Mouse (Mus musculus): ENCODE data around the gene Vps37b. TPM values are rescaled to one million over a fixed set of nuclear protein-coding genes. Genes with fewer than 3 reads are reported as not detected.

The Vps37b gene
- polyA plus RNA-seq, 1 experiment from 2014 or later = 52.3 TPM

GRCm38 (mm10) chr5:123996695-123997094 is 35.4 kb downstream of the Vps37b start:
- H3K4me1 ChIP-seq (ENCODE audit: control insufficient read depth, insufficient read depth, low read length) = no peaks in the 10 kb centered on the region
- H3K9ac ChIP-seq (ENCODE audit: low read length) = no peak overlapping the region
- no peaks in the 10 kb centered on the region for H3K9me3 ChIP-seq (ENCODE audit: control insufficient read depth, low read length)
- ATAC-seq (ENCODE audit: insufficient read depth, low FRiP score, low TSS enrichment) (no peak), DNase-seq (ENCODE audit: low spot score) (no peak)
- H3K27me3 ChIP-seq (ENCODE audit: control insufficient read depth, insufficient read depth, low read length) = no peaks in the 10 kb centered on the region
- H3K27ac ChIP-seq (ENCODE audit: low read depth, low read length) = no peak overlapping the region
- 89% methylated on average over 14 of the region's 14 CpGs for WGBS
- no peak overlapping the region for H3K4me2 ChIP-seq (ENCODE audit: low read depth)
- H3K36me3 ChIP-seq (ENCODE audit: control insufficient read depth, insufficient read depth, low read length) = no peaks in the 10 kb centered on the region
- no peak overlapping the region for H3K4me3 ChIP-seq (ENCODE audit: low read depth, low read length)

GRCm38 (mm10) chr5:123996194-123996593 is 35.9 kb downstream of the Vps37b start:
- no peak for DNase-seq (ENCODE audit: low spot score)
- Histone ChIP-seq H3K27ac (ENCODE audit: low read depth, low read length) (no peak overlapping the region), H3K4me3 (ENCODE audit: low read depth, low read length) (no peak overlapping the region), H3K4me1 (ENCODE audit: control insufficient read depth, insufficient read depth, low read length) (peaks cover 3% of the 10 kb centered on the region), H3K9me3 (ENCODE audit: control insufficient read depth, low read length) (no peaks in the 10 kb centered on the region), H3K36me3 (ENCODE audit: control insufficient read depth, insufficient read depth, low read length) (no peaks in the 10 kb centered on the region), H3K27me3 (ENCODE audit: control insufficient read depth, insufficient read depth, low read length) (0 out of 2 replicates have a peak, but pooled peaks cover 2% of the 10 kb centered on the region), H3K4me2 (ENCODE audit: low read depth) (no peak overlapping the region), H3K9ac (ENCODE audit: low read length) (no peak overlapping the region)
- WGBS = 91% methylated on average over 10 of the region's 10 CpGs
- ATAC-seq (ENCODE audit: insufficient read depth, low FRiP score, low TSS enrichment) = no peak

DNA sequence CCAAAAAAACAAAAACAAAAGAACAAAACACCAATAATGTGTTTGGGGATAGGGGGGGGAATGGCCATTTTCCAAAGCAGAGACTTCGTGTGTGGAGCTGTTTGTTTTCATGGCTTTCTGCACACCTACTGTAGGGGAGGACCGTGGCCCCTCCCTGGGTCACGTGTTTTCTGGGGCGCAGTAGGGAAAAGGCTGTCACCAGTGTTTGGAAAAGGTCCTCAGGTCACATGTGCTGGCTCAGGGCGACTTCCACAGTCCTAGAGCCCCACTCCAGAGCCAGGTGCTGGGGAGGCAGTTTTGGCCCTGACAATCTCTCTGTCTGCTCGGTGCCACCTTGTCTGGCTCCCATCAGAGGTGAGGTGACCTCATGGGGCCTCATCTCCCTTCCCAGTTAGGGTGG is 36.7 kb downstream of the Vps37b start:
- H3K4me1 ChIP-seq (ENCODE audit: control insufficient read depth, insufficient read depth, low read length) = peaks cover 9% of the 10 kb centered on the region
- H3K4me3 ChIP-seq (ENCODE audit: low read depth, low read length) = no peak overlapping the region
- H3K4me2 ChIP-seq (ENCODE audit: low read depth) = no peak overlapping the region
- no peak overlapping the region for H3K27ac ChIP-seq (ENCODE audit: low read depth, low read length)
- DNase-seq (ENCODE audit: low spot score) (no peak), ATAC-seq (ENCODE audit: insufficient read depth, low FRiP score, low TSS enrichment) (no peak)
- 0 out of 2 replicates have a peak, but pooled peaks cover 2% of the 10 kb centered on the region for H3K27me3 ChIP-seq (ENCODE audit: control insufficient read depth, insufficient read depth, low read length)
- H3K9me3 ChIP-seq (ENCODE audit: control insufficient read depth, low read length) = no peaks in the 10 kb centered on the region
- H3K9ac ChIP-seq (ENCODE audit: low read length) = no peak overlapping the region
- 75% methylated on average over 6 of the region's 6 CpGs for WGBS
- no peaks in the 10 kb centered on the region for H3K36me3 ChIP-seq (ENCODE audit: control insufficient read depth, insufficient read depth, low read length)

DNA sequence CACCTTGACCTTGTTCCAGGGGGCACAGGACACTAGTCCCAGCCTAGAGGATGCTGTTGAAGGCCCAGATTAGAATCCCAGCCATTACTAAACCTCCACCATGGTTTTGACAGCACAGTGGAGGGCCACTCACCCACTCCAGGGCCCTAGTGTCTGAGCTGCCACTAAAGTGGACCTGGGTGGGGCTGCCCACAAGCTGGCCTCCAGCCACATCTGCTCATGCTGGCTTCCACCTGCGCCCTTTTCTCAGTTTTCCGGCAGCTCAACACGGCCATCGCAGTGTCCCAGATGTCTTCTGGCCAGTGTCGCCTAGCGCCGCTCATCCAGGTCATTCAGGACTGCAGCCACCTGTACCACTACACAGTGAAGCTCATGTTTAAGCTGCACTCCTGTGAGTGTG is 37.6 kb downstream of the Vps37b start:
- H3K9ac ChIP-seq (ENCODE audit: low read length) = no peak overlapping the region
- H3K27ac ChIP-seq (ENCODE audit: low read depth, low read length) = no peak overlapping the region
- H3K9me3 ChIP-seq (ENCODE audit: control insufficient read depth, low read length) = no peaks in the 10 kb centered on the region
- WGBS = 94% methylated on average over 7 of the region's 7 CpGs
- no peak for ATAC-seq (ENCODE audit: insufficient read depth, low FRiP score, low TSS enrichment)
- H3K4me1 ChIP-seq (ENCODE audit: control insufficient read depth, insufficient read depth, low read length) = peaks cover 18% of the 10 kb centered on the region
- no peaks in the 10 kb centered on the region for H3K36me3 ChIP-seq (ENCODE audit: control insufficient read depth, insufficient read depth, low read length)
- no peak for DNase-seq (ENCODE audit: low spot score)
- H3K4me3 ChIP-seq (ENCODE audit: low read depth, low read length) = no peak overlapping the region
- H3K4me2 ChIP-seq (ENCODE audit: low read depth) = no peak overlapping the region
- H3K27me3 ChIP-seq (ENCODE audit: control insufficient read depth, insufficient read depth, low read length) = 0 out of 2 replicates have a peak, but pooled peaks cover 2% of the 10 kb centered on the region

GRCm38 (mm10) chr5:123993263-123994036 is 38.6 kb downstream of the Vps37b start:
- Histone ChIP-seq H3K9ac (ENCODE audit: low read length) (no peak overlapping the region), H3K36me3 (ENCODE audit: control insufficient read depth, insufficient read depth, low read length) (no peaks in the 10 kb centered on the region), H3K27me3 (ENCODE audit: control insufficient read depth, insufficient read depth, low read length) (0 out of 2 replicates have a peak, but pooled peaks cover 2% of the 10 kb centered on the region), H3K4me2 (ENCODE audit: low read depth) (no peak overlapping the region), H3K4me3 (ENCODE audit: low read depth, low read length) (no peak overlapping the region), H3K9me3 (ENCODE audit: control insufficient read depth, low read length) (no peaks in the 10 kb centered on the region), H3K4me1 (ENCODE audit: control insufficient read depth, insufficient read depth, low read length) (peaks cover 22% of the 10 kb centered on the region), H3K27ac (ENCODE audit: low read depth, low read length) (no peak overlapping the region)
- ATAC-seq (ENCODE audit: insufficient read depth, low FRiP score, low TSS enrichment) = no peak
- DNase-seq (ENCODE audit: low spot score) = no peak
- WGBS = 70% methylated on average over 7 of the region's 7 CpGs

- peaks cover 22% of the 10 kb centered on the region for H3K4me1 ChIP-seq (ENCODE audit: control insufficient read depth, insufficient read depth, low read length)
These were observed 39.3 kb downstream of the Vps37b start for GRCm38 (mm10) chr5:123992794-123993193.

GRCm38 (mm10) chr5:123992193-123992637 is 39.9 kb downstream of the Vps37b start:
- Histone ChIP-seq H3K36me3 (ENCODE audit: control insufficient read depth, insufficient read depth, low read length) (no peaks in the 10 kb centered on the region), H3K4me2 (ENCODE audit: low read depth) (no peak overlapping the region), H3K4me3 (ENCODE audit: low read depth, low read length) (no peak overlapping the region), H3K9ac (ENCODE audit: low read length) (no peak overlapping the region), H3K4me1 (ENCODE audit: control insufficient read depth, insufficient read depth, low read length) (peaks cover 22% of the 10 kb centered on the region), H3K27ac (ENCODE audit: low read depth, low read length) (no peak overlapping the region), H3K9me3 (ENCODE audit: control insufficient read depth, low read length) (no peaks in the 10 kb centered on the region), H3K27me3 (ENCODE audit: control insufficient read depth, insufficient read depth, low read length) (0 out of 2 replicates have a peak, but pooled peaks cover 2% of the 10 kb centered on the region)
- 79% methylated on average over 10 of the region's 10 CpGs for WGBS
- ATAC-seq (ENCODE audit: insufficient read depth, low FRiP score, low TSS enrichment) = no peak
- no peak for DNase-seq (ENCODE audit: low spot score)

More at GRCm38 (mm10) chr5:123992794-123993193, 39.3 kb downstream of the Vps37b start:
- peak; percentile 81 for DNase-seq (ENCODE audit: low spot score)
- H3K9me3 ChIP-seq (ENCODE audit: control insufficient read depth, low read length) = no peaks in the 10 kb centered on the region
- H3K27ac ChIP-seq (ENCODE audit: low read depth, low read length) = no peak overlapping the region
- WGBS = 36% methylated on average over 5 of the region's 5 CpGs
- no peak for ATAC-seq (ENCODE audit: insufficient read depth, low FRiP score, low TSS enrichment)
- no peak overlapping the region for H3K4me3 ChIP-seq (ENCODE audit: low read depth, low read length)
- H3K36me3 ChIP-seq (ENCODE audit: control insufficient read depth, insufficient read depth, low read length) = no peaks in the 10 kb centered on the region
- no peak overlapping the region for H3K4me2 ChIP-seq (ENCODE audit: low read depth)
- H3K9ac ChIP-seq (ENCODE audit: low read length) = no peak overlapping the region
- H3K27me3 ChIP-seq (ENCODE audit: control insufficient read depth, insufficient read depth, low read length) = 0 out of 2 replicates have a peak, but pooled peaks cover 2% of the 10 kb centered on the region

GRCm38 (mm10) chr5:123991321-123991720 is 40.7 kb downstream of the Vps37b start:
- no peak overlapping the region for H3K4me3 ChIP-seq (ENCODE audit: low read depth, low read length)
- peaks cover 22% of the 10 kb centered on the region for H3K4me1 ChIP-seq (ENCODE audit: control insufficient read depth, insufficient read depth, low read length)
- WGBS = 82% methylated on average over 6 of the region's 6 CpGs
- DNase-seq (ENCODE audit: low spot score) = no peak
- no peak overlapping the region for H3K4me2 ChIP-seq (ENCODE audit: low read depth)
- no peak overlapping the region for H3K9ac ChIP-seq (ENCODE audit: low read length)
- H3K27ac ChIP-seq (ENCODE audit: low read depth, low read length) = no peak overlapping the region
- H3K9me3 ChIP-seq (ENCODE audit: control insufficient read depth, low read length) = no peaks in the 10 kb centered on the region
- 0 out of 2 replicates have a peak, but pooled peaks cover 2% of the 10 kb centered on the region for H3K27me3 ChIP-seq (ENCODE audit: control insufficient read depth, insufficient read depth, low read length)
- no peaks in the 10 kb centered on the region for H3K36me3 ChIP-seq (ENCODE audit: control insufficient read depth, insufficient read depth, low read length)
- ATAC-seq (ENCODE audit: insufficient read depth, low FRiP score, low TSS enrichment) = no peak

Measured in neural tube, embryonic 11.5 days (tissue).